Mouse (Mus musculus) mature B cell (primary cell): ENCODE results near the gene Poc1b.

ENCODE experiments used
- in situ Hi-C: fragments of 300-500 bp; cut with MboI; formaldehyde crosslinking; loops from 2 replicates; pipeline ENCODE4 v1.14.3; 2019

Gene Poc1b

GRCm38 (mm10) chr10:99114295-99114694 lies 7.5 kb downstream of the Poc1b start:
- in situ Hi-C loops = no loop called here

GRCm38 (mm10) chr10:99115471-99116236 lies 8.8 kb downstream of the Poc1b start:
- in situ Hi-C loops = no loop called here

DNA sequence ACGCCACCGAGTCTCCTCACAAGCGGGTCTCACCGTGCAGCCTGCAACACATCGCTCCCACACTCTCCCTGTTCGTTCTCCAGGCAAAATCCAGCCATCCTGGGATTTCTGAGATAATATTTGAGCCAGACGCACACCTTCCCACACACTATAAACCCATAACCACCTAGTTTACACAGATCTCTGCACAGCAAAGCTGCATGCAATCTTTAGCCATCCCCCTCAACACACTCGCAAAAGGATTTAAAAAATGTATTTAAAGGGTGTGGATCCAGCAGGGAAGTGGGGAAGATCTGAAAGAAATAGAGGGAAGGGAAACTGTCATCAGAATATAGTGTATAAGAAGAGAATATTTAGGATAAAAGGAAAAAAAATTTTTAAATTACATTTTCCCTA lies 9.4 kb downstream of the Poc1b start:
- in situ Hi-C loops = no loop called here

- in situ Hi-C loops = no loop called here
Measured at GRCm38 (mm10) chr10:99116650-99117615, 10.1 kb downstream of the Poc1b start.

- in situ Hi-C loops = no loop called here
Measured at GRCm38 (mm10) chr10:99117876-99118275, 11.0 kb downstream of the Poc1b start.

DNA sequence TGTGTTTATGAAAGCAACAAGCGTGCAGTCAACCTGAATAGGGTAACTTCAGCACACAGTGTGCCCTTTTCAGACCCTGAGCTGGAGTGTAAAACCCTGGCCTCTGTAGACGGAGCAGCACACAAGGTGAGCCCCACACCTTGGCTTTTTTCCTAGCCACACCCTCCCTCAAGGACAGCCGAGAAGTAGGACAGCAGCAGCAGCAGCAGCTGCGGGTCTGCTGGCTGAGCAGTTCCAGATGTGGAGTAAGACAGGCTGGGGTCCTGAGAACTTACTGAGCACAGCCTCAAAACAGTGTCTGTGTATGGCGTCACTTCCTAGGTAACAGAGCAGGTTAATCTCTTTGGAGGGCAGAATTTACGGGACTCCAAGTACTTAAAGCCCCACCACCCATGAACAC lies 11.9 kb downstream of the Poc1b start:
- in situ Hi-C loops = no loop called here

DNA sequence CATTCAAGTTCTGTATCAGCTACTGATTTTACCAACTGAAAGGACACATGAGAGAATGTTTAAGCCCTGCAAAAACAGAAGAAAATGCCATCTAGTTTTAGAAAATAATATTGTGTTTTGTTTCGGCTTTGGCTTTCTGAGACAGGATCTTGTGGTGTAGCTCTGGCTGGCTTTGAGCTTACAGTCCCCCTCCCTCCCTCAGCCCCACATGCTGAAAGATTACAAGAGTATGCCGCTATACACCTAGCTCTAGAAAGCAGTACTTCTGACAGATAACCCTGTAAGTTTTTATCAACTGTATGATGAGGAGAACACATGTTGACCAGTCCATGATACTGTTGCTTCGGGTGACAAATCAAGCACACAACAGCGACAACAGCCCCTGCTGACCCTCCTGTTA lies 12.6 kb downstream of the Poc1b start:
- in situ Hi-C loops = no loop called here

GRCm38 (mm10) chr10:99126225-99126624 lies 19.4 kb downstream of the Poc1b start, which contains the start of gene Phxr2:
Gene Phxr2 (minus strand): TSS chr10:99126325.
- in situ Hi-C loops = no loop called here

- in situ Hi-C loops = no loop called here
Measured at GRCm38 (mm10) chr10:99126954-99127353, 20.1 kb downstream of the Poc1b start.

DNA sequence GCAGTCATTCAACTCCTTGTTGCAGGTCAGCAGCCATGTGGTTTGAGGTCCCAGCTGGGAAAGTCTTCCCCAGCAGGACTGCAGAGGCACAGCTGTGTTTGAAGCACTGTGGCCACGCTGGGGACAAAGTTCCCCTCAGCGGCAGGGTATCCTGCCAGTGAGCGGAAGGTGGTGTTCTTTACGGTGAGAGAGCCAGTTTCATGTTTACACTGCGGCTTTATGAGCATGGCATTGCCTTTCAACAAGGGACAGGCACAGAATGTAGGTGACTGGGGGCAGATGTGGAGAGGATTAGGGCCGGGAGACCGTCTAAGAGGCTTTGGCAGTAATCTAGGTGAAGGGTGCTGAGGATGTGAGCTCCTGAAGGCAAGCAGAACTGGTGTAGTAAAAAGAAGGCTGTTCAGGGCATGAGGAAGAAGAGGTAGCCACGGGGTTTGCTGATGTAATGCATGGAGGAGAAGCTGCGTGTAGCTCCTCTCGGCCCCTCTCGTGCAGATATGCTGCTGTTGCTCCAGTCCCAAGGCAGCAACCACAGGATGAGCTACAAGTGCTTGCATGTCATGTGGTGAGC lies 20.9 kb downstream of the Poc1b start:
- in situ Hi-C loops = no loop called here

GRCm38 (mm10) chr10:99130611-99131010 lies 23.8 kb downstream of the Poc1b start:
- in situ Hi-C loops = no loop called here

DNA sequence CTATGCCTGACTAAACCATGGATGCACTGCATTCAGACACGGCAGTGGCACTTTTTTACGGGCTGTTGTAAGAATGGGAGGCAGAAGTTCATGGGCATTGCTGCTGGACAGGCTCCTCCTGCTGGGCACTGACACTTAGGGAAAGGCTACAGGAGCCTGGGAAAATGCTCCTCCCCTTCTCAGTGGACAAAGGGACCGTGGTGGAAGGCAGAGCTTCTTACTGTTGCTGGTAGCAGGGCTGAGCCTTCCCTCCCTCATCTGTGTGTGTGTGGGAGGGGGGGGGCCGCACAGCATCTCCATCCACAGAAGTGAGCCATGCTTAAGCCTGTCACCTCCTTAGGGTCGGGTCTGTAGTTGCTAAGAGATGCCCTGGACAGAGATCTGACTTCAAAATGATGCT lies 24.5 kb downstream of the Poc1b start:
- in situ Hi-C loops = no loop called here

DNA sequence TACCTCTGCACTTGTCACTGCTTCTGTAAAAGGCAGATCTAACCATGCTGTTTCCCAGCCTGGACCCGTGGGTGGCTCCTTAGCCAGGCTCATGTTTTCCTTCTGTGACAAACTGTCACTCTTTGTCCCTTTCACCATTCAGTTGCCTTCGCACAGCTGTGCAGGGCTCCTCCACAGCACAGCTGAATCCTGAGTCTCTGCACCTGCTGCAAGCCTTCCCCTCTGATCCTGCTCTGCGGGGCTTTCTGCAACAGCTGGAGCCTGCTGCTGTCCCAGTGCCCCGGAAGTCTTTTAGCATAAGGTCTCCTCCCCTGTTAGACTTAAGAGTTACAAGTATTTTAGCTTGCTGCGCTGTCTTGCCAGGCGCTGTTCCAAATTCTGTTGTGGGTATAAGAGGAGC lies 25.4 kb downstream of the Poc1b start:
- in situ Hi-C loops = no loop called here

GRCm38 (mm10) chr10:99132595-99133272 lies 25.9 kb downstream of the Poc1b start:
- in situ Hi-C loops = no loop called here

- in situ Hi-C loops = no loop called here
Measured at GRCm38 (mm10) chr10:99133321-99133875, 26.6 kb downstream of the Poc1b start.

DNA sequence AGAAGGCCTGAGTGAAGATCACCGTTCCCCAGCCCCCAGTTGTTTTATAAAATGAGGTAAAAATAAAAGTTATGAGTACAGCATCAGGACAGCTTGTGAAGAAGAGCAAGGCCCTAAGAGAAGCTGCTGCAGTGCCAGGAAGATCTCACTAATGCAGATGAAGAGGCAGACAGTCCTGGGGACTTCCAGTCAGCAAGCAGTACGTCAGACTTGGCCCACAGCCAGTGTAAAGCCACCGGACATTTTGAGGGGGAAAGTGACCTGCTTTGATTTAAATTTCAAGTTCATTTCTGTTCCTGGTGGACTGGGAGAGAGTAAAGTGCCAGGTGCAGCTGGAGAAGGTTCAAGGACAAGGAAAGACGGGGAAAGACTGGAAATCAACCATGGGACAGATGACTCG lies 29.5 kb downstream of the Poc1b start:
- in situ Hi-C loops = no loop called here

DNA sequence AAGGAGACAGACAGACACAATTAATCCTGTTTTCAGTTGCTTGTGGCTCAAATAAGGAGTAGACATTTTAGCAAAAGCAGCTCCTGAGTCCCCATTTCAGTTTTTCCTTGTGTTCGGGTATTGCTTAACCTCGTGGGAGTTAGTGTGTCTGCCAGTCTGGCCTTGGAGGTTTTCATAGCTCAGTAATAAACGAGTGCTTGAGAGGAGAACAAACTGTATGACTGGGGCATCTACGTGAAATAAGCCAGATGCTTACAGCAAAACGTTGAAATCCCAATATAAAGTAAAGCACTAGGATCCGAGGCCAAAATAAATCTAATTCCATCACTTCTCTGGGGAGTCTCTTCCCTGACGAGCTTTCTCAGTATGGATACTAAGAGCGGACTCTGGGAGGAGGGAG lies 38.8 kb downstream of the Poc1b start:
- in situ Hi-C loops = no loop called here

- in situ Hi-C loops = no loop called here
Measured at GRCm38 (mm10) chr10:99146596-99146995, 39.8 kb downstream of the Poc1b start.

GRCm38 (mm10) chr10:99150016-99150415 lies 43.2 kb downstream of the Poc1b start:
- in situ Hi-C loops = no loop called here

DNA sequence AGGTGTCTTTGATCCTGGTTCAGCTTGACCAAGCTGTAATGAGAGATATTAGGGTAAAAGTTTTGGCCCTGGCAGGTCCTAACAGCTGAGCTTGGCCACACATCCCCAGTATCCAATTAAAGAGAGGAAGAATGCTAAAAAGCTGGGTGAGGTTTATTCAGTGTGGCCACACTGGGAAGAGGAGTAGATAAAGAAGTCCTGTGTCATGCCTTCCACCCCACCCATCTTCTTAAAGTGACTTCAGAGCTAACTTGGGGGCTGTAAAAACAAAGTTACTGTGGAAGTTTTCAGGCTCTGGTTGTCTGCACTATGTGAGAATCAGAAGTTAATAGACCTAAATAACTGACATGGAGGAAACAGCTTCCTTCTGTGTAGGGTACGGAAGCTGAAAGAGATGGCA lies 44.7 kb downstream of the Poc1b start:
- in situ Hi-C loops = no loop called here

- in situ Hi-C loops = no loop called here
Measured at GRCm38 (mm10) chr10:99152063-99152462, 45.2 kb downstream of the Poc1b start.

GRCm38 (mm10) chr10:99154635-99155034 lies 47.8 kb downstream of the Poc1b start:
- in situ Hi-C loops = no loop called here
